Mouse (Mus musculus): Measurements from ENCODE around the gene Olfr1381. TPM values are rescaled to one million over a fixed set of nuclear protein-coding genes. Genes with fewer than 3 reads are reported as not detected.
"Not testable (repeated sequence)": the region's sequence is repeated elsewhere in the genome, so short reads cannot be mapped to it uniquely, and the experiment has no call there.

Olfr1381 gene
- total RNA-seq, 1 experiment: not detected

GRCm38 (mm10) chr11:49556578-49556977 lies 13.3 kb downstream of the Olfr1381 start, which contains the start of gene Olfr1380:
Gene Olfr1380, plus strand, starts transcription at chr11:49556878.
- H3K27ac ChIP-seq (ENCODE audit: insufficient read depth, low read depth, low read length, poor library complexity, severe bottlenecking); H3K36me3 ChIP-seq (ENCODE audit: control insufficient read depth, insufficient read depth, low read length, poor library complexity, severe bottlenecking); H3K4me1 ChIP-seq (ENCODE audit: control insufficient read depth in 2 of 2, insufficient read depth in 2 of 2, low read length in 2 of 2, poor library complexity in 1 of 2); DNase-seq (ENCODE audit: low read depth, low spot score); H3K4me3 ChIP-seq (ENCODE audit: insufficient read depth in 1 of 2, low read depth in 1 of 2, low read length in 2 of 2, poor library complexity in 1 of 2, severe bottlenecking in 1 of 2); H3K9me3 ChIP-seq (ENCODE audit: control insufficient read depth, insufficient read depth, low read depth, low read length); in situ Hi-C loops (cut with MboI; ENCODE audit: low sequenced_read_pairs in 2 of 2, unreplicated experiment in 2 of 2); H3K9ac ChIP-seq (ENCODE audit: insufficient read depth, low read depth, low read length, poor library complexity, severe bottlenecking): not testable (repeated sequence)

DNA sequence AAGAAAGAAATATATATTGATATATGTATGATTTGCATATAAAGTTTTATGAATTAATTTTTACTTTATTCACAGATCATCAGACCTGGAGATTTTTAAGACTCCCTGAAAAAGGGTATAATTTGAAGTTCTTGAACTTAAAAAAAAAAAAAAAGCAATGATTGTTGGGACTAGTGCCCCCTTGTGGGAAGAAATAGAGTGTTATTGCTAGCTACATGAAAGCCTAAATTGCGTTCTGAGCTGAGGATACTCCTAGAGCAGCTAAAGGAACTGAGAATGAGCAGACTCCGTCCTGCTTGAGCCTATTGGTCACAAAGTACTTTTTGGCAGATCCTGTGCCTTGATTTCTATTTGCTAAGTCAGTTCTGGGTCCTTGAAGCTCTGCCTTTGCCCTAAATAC lies 31.8 kb downstream of the Olfr1381 start:
- in situ Hi-C loops (cut with MboI; ENCODE audit: low sequenced_read_pairs in 2 of 2, unreplicated experiment in 2 of 2); H3K36me3 ChIP-seq (ENCODE audit: control insufficient read depth, insufficient read depth, low read length, poor library complexity, severe bottlenecking); H3K27ac ChIP-seq (ENCODE audit: insufficient read depth, low read depth, low read length, poor library complexity, severe bottlenecking); H3K9ac ChIP-seq (ENCODE audit: insufficient read depth, low read depth, low read length, poor library complexity, severe bottlenecking); H3K4me3 ChIP-seq (ENCODE audit: insufficient read depth in 1 of 2, low read depth in 1 of 2, low read length in 2 of 2, poor library complexity in 1 of 2, severe bottlenecking in 1 of 2); H3K4me1 ChIP-seq (ENCODE audit: control insufficient read depth in 2 of 2, insufficient read depth in 2 of 2, low read length in 2 of 2, poor library complexity in 1 of 2); H3K9me3 ChIP-seq (ENCODE audit: control insufficient read depth, insufficient read depth, low read depth, low read length): not testable (repeated sequence)
- peak; percentile 98 for TF ChIP-seq ZNF384 (IDR thresholded peaks at IDR 0.05; ENCODE audit: low read depth, low read length)
- DNase-seq (ENCODE audit: low read depth, low spot score): peak; percentile 33

DNA sequence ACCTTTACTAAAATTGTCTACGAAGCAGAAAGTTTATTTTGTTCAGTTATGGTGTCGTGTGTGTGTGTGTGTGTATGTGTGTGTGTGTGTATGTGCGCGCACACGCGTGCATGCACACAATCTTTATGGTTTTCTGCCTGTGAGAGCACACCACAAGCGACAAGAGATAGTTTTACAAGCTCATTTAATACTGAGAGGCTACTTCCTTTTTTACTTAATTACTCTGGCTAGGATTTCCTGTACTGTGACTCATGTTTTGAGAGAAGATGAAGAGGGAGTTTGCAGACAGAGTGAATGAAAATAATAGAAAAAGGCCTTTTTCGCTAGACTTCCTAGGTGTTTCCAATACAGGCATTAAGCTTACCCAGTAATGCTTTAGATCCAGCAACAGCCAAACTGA lies 37.2 kb downstream of the Olfr1381 start:
- in situ Hi-C loops (cut with MboI; ENCODE audit: low sequenced_read_pairs in 2 of 2, unreplicated experiment in 2 of 2); H3K4me3 ChIP-seq (ENCODE audit: insufficient read depth in 1 of 2, low read depth in 1 of 2, low read length in 2 of 2, poor library complexity in 1 of 2, severe bottlenecking in 1 of 2); H3K27ac ChIP-seq (ENCODE audit: insufficient read depth, low read depth, low read length, poor library complexity, severe bottlenecking); H3K9ac ChIP-seq (ENCODE audit: insufficient read depth, low read depth, low read length, poor library complexity, severe bottlenecking); H3K9me3 ChIP-seq (ENCODE audit: control insufficient read depth, insufficient read depth, low read depth, low read length); H3K4me1 ChIP-seq (ENCODE audit: control insufficient read depth in 2 of 2, insufficient read depth in 2 of 2, low read length in 2 of 2, poor library complexity in 1 of 2); H3K36me3 ChIP-seq (ENCODE audit: control insufficient read depth, insufficient read depth, low read length, poor library complexity, severe bottlenecking); DNase-seq (ENCODE audit: low read depth, low spot score): not testable (repeated sequence)

- Histone ChIP-seq H3K9ac (ENCODE audit: insufficient read depth, low read depth, low read length, poor library complexity, severe bottlenecking) (no peak overlapping the region), H3K36me3 (ENCODE audit: control insufficient read depth, insufficient read depth, low read length, poor library complexity, severe bottlenecking) (no peaks in the 10 kb centered on the region), H3K27ac (ENCODE audit: insufficient read depth, low read depth, low read length, poor library complexity, severe bottlenecking) (no peak overlapping the region), H3K4me1 (ENCODE audit: control insufficient read depth in 2 of 2, insufficient read depth in 2 of 2, low read length in 2 of 2, poor library complexity in 1 of 2) (peaks cover 0 to 4% of the 10 kb centered on the region in 2 experiments; a peak in 1 of 4 replicates), H3K9me3 (ENCODE audit: control insufficient read depth, insufficient read depth, low read depth, low read length) (no peaks in the 10 kb centered on the region), H3K4me3 (ENCODE audit: insufficient read depth in 1 of 2, low read depth in 1 of 2, low read length in 2 of 2, poor library complexity in 1 of 2, severe bottlenecking in 1 of 2) (peak overlapping the region in 1 of 2 experiments; percentile 43; a peak in 1 of 4 replicates)
- DNase-seq (ENCODE audit: low read depth, low spot score): no peak
- no peak for TF ChIP-seq ZNF384 (IDR thresholded peaks at IDR 0.05; ENCODE audit: low read depth, low read length)
- no peak for TF ChIP-seq MAFK (IDR thresholded peaks at IDR 0.05; ENCODE audit: insufficient read depth, low read depth, low read length)
- in situ Hi-C loops (cut with MboI; ENCODE audit: low sequenced_read_pairs in 2 of 2, unreplicated experiment in 2 of 2): no loop called here
These were observed 47.0 kb downstream of the Olfr1381 start for GRCm38 (mm10) chr11:49590213-49590612.

DNA sequence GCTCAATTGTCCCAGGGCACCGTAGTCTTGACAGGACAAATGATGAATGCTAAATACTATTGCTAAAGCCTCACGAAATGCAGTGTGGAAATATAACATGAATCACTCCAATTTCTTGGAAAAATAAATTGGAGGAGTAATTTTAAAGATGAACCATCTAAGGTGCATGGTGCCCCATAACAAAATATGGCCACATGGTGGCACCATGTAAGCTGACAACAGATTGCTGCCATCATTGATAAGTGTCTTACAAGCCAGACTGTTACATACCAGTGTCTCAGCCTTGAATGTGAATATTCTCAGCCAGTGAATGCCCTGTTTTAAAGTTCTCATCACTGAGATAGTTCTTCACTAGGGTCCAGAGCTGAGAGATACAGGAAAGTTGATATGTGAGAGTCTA lies 53.9 kb downstream of the Olfr1381 start:
- in situ Hi-C loops (cut with MboI; ENCODE audit: low sequenced_read_pairs in 2 of 2, unreplicated experiment in 2 of 2); H3K36me3 ChIP-seq (ENCODE audit: control insufficient read depth, insufficient read depth, low read length, poor library complexity, severe bottlenecking); H3K9me3 ChIP-seq (ENCODE audit: control insufficient read depth, insufficient read depth, low read depth, low read length); H3K9ac ChIP-seq (ENCODE audit: insufficient read depth, low read depth, low read length, poor library complexity, severe bottlenecking); H3K4me1 ChIP-seq (ENCODE audit: control insufficient read depth in 2 of 2, insufficient read depth in 2 of 2, low read length in 2 of 2, poor library complexity in 1 of 2); H3K4me3 ChIP-seq (ENCODE audit: insufficient read depth in 1 of 2, low read depth in 1 of 2, low read length in 2 of 2, poor library complexity in 1 of 2, severe bottlenecking in 1 of 2); H3K27ac ChIP-seq (ENCODE audit: insufficient read depth, low read depth, low read length, poor library complexity, severe bottlenecking); DNase-seq (ENCODE audit: low read depth, low spot score): not testable (repeated sequence)

Other genes starting within 250 kb of the Olfr1381 start
- gene Olfr10, start 238.7 kb upstream of the Olfr1381 start, total RNA-seq (2012; rRNA removed): not detected in 2 replicates
- gene Olfr1391, start 220.7 kb upstream of the Olfr1381 start, total RNA-seq (2012; rRNA removed): not detected in 2 replicates
- not detected in 2 replicates for gene Olfr1390, start 208.3 kb upstream of the Olfr1381 start, total RNA-seq (2012; rRNA removed)
- not detected in 2 replicates for gene Olfr1389, start 120.4 kb upstream of the Olfr1381 start, total RNA-seq (2012; rRNA removed)
- 8.4 and 9.4 TPM in 2 replicates for gene Olfr1388, start 106.8 kb upstream of the Olfr1381 start, total RNA-seq (2012; rRNA removed)
- not detected in 2 replicates for gene Olfr1387, start 88.1 kb upstream of the Olfr1381 start, total RNA-seq (2012; rRNA removed)
- gene Olfr1386, start 78.4 kb upstream of the Olfr1381 start, total RNA-seq (2012; rRNA removed): not detected in 2 replicates
- gene Olfr1385, start 54.4 kb upstream of the Olfr1381 start, total RNA-seq (2012; rRNA removed): 0.04 and 0.26 TPM in 2 replicates
- gene Olfr1384, start 36.7 kb upstream of the Olfr1381 start, total RNA-seq (2012; rRNA removed): not detected in 2 replicates
- not detected in 2 replicates for gene Olfr1383, start 23.8 kb upstream of the Olfr1381 start, total RNA-seq (2012; rRNA removed)
- not detected in 2 replicates for gene Olfr1382, start 15.2 kb upstream of the Olfr1381 start, total RNA-seq (2012; rRNA removed)
- not detected in 2 replicates for gene Olfr1380, start 13.4 kb downstream of the Olfr1381 start, total RNA-seq (2012; rRNA removed)
- gene Flt4, start 65.8 kb downstream of the Olfr1381 start, total RNA-seq (2012; rRNA removed): 4.3 and 6.7 TPM in 2 replicates
- gene Scgb3a1, start 120.2 kb downstream of the Olfr1381 start, total RNA-seq (2012; rRNA removed): 1.4 and 1.6 TPM in 2 replicates
- 39.4 and 45.8 TPM in 2 replicates for gene Cnot6, start 169.3 kb downstream of the Olfr1381 start, total RNA-seq (2012; rRNA removed)

Data from ES-E14 (cell line).